Mouse (Mus musculus) intestine, postnatal 0 days (tissue): ENCODE data around the gene Ephb4. TPM values are rescaled to one million over a fixed set of nuclear protein-coding genes. Genes with fewer than 3 reads are reported as not detected.

ENCODE experiments used
- ATAC-seq: fragments of 200-750 bp; cut with Nextera tagmentation; 2 replicates; pipeline ENCODE4 v1.8.0; 2017; ENCODE audit warnings: mild to moderate bottlenecking, moderate TSS enrichment, moderate library complexity
- H3K27ac ChIP-seq: fragments of 300-500 bp; sonication (generic); 2 replicates; pipeline ENCODE4 v1.5.1; 2014; ENCODE audit warnings: mild to moderate bottlenecking, low read depth, low read length, moderate library complexity
- H3K27me3 ChIP-seq: fragments of 300-500 bp; sonication (generic); replicated peaks from 2 replicates; pipeline ENCODE4 v1.6.1; 2014; ENCODE audit warnings: low read length, mixed read lengths; ENCODE audit not compliant: control insufficient read depth, insufficient read depth
- H3K36me3 ChIP-seq: fragments of 300-500 bp; sonication (generic); 2 replicates; pipeline ENCODE4 v1.6.1; 2014; ENCODE audit warnings: mild to moderate bottlenecking, moderate library complexity; ENCODE audit not compliant: control insufficient read depth, insufficient read depth
- H3K4me1 ChIP-seq: fragments of 300-500 bp; sonication (generic); replicated peaks from 2 replicates; pipeline ENCODE4 v1.6.1; 2014; ENCODE audit warnings: antibody characterized with exemption, low read length, mixed read lengths; ENCODE audit not compliant: control insufficient read depth, insufficient read depth
- H3K4me2 ChIP-seq: fragments of 300-500 bp; sonication (generic); replicated peaks from 2 replicates; pipeline ENCODE4 v1.6.1; 2014; ENCODE audit warnings: low read depth, mild to moderate bottlenecking, moderate library complexity
- H3K4me3 ChIP-seq: fragments of 300-500 bp; sonication (generic); 2 replicates; pipeline ENCODE4 v1.5.1; 2014; ENCODE audit warnings: low read depth, low read length
- H3K9ac ChIP-seq: fragments of 300-500 bp; sonication (generic); 2 replicates; pipeline ENCODE4 v1.6.1; 2014; ENCODE audit warnings: mild to moderate bottlenecking, low read depth, low read length
- H3K9me3 ChIP-seq: fragments of 300-500 bp; sonication (generic); 2 replicates; pipeline ENCODE4 v1.6.1; 2016; ENCODE audit warnings: mixed run types; ENCODE audit not compliant: control insufficient read depth
- CTCF ChIP-seq: sonication (generic); IDR thresholded peaks from 2 replicates; pipeline ENCODE4 v1.5.1; 2016; ENCODE audit warnings: low read depth, mild to moderate bottlenecking, control low read depth, antibody characterized with exemption, moderate library complexity
- WGBS: fragments of 180-500 bp; shearing (Covaris S2); extraction: QIAGEN DNeasy Blood & Tissue Kit; methylation state at CpG from one replicate; pipeline ENCODE4 v1.1.7; 2014; 5-methylcytosine and 5-hydroxymethylcytosine counted together
- polyA plus RNA-seq: library from polyadenylated mRNA; unstranded; fragments of >200 nt; fragmentation: Nextera tagmentation; extraction: Ambion mirVana; gene quantifications from 2 replicates; pipeline ENCODE4 v1.2.1, GENCODE M21; 2015

Gene Ephb4
- polyA plus RNA-seq, 1 experiment from 2014 or later = 12.6 TPM

- no peaks in the 10 kb centered on the region for H3K9me3 ChIP-seq
- no peak for TF ChIP-seq CTCF
Observed at GRCm38 (mm10) chr5:137383441-137383840, 33.5 kb downstream of the Ephb4 start.

GRCm38 (mm10) chr5:137386712-137387111, 36.8 kb downstream of the Ephb4 start:
- no peaks in the 10 kb centered on the region for H3K36me3 ChIP-seq
- no peaks in the 10 kb centered on the region for H3K4me1 ChIP-seq
- no peak overlapping the region for H3K27ac ChIP-seq
- H3K9ac ChIP-seq = no peak overlapping the region
- no peak for TF ChIP-seq CTCF
- no peak overlapping the region for H3K4me2 ChIP-seq
- 81% methylated on average over 7 of the region's 7 CpGs for WGBS
- H3K9me3 ChIP-seq = no peaks in the 10 kb centered on the region
- H3K27me3 ChIP-seq = no peaks in the 10 kb centered on the region
- no peak for ATAC-seq
- no peak overlapping the region for H3K4me3 ChIP-seq

More at GRCm38 (mm10) chr5:137383441-137383840, 33.5 kb downstream of the Ephb4 start:
- 88% methylated on average over 7 of the region's 7 CpGs for WGBS
- Histone ChIP-seq H3K27me3 (no peaks in the 10 kb centered on the region), H3K4me3 (no peak overlapping the region), H3K4me2 (no peak overlapping the region), H3K4me1 (no peaks in the 10 kb centered on the region), H3K9ac (no peak overlapping the region), H3K27ac (no peak overlapping the region), H3K36me3 (no peaks in the 10 kb centered on the region)
- ATAC-seq = no peak

DNA sequence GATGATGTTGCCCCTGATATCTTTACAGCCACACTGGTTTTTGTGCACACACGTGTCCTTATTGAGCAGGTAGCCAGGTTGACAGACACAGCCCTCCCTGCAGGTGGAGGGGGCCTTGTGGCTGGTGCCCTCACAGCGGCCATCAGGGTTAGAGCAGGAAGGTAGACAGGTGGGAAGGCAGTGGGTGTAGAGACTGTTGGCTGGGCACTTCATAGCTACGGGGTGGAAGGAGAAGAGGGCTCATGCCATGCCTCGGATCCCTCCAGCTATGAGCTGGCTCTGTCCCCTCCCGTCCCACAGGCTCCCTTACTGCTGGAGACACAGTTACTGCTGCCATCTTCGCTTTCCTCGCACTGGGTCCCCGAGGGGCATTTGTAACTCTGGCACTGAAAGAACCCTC, 41.7 kb downstream of the Ephb4 start:
- no peak overlapping the region for H3K27ac ChIP-seq
- no peak overlapping the region for H3K4me3 ChIP-seq
- no peak for TF ChIP-seq CTCF
- WGBS = 81% methylated on average over 8 of the region's 8 CpGs
- no peak for ATAC-seq
- H3K9me3 ChIP-seq = no peaks in the 10 kb centered on the region
- no peak overlapping the region for H3K9ac ChIP-seq
- H3K27me3 ChIP-seq = no peaks in the 10 kb centered on the region
- no peaks in the 10 kb centered on the region for H3K4me1 ChIP-seq
- H3K4me2 ChIP-seq = no peak overlapping the region
- H3K36me3 ChIP-seq = no peaks in the 10 kb centered on the region; the same call in 1 of the 2 replicates

DNA sequence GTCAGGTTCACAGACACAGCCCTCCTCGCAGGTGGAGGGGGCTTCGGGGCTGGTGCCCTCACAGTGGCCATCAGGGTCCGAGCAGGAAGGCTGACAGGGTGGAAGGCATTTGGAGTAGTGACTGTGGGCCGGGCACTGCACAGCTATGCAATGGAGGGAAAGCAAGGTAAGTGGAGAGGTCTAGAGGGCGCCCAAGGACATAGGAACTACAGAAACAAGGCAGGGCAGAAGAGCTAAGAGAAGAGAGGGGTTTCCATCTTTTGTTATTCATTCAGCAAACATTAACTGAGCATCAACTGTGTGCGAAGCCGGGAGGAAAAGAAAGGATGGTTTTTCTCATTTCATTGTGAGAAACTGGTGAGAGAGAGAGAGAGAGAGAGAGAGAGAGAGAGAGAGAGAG, 44.5 kb downstream of the Ephb4 start:
- Histone ChIP-seq H3K4me2 (no peak overlapping the region), H3K4me1 (no peaks in the 10 kb centered on the region), H3K27ac (no peak overlapping the region), H3K9ac (no peak overlapping the region), H3K4me3 (no peak overlapping the region), H3K36me3 (no peaks in the 10 kb centered on the region; the same call in 1 of the 2 replicates), H3K27me3 (no peaks in the 10 kb centered on the region), H3K9me3 (no peaks in the 10 kb centered on the region)
- no peak for ATAC-seq
- peak; percentile 24; the same call in 1 of the 2 replicates for TF ChIP-seq CTCF
- 43% methylated on average over 7 of the region's 7 CpGs for WGBS

DNA sequence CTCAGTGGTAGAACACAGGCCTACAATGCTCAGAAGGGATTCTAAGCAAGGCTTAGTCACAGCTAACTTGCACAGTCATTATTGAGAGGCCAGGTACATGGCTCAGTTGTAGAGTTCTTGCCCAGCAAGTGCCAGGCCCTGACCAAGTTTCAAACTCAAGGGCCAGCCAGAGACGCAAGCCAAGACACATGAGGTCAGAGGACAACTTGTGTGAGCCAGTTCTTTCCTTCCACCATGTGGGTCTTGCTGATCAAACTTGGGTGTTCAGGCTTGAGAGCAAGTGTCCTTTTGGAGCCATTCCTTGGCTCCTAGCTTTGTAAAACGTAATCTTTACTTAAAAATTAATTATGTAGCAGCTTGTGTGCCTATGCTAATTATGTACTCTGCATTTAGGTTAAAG, 54.2 kb downstream of the Ephb4 start:
- peaks cover 21% of the 10 kb centered on the region for H3K36me3 ChIP-seq
- no peak for ATAC-seq
- WGBS = 86% methylated on average over 2 of the region's 2 CpGs
- no peaks in the 10 kb centered on the region for H3K4me1 ChIP-seq
- H3K27ac ChIP-seq = no peak overlapping the region
- no peak overlapping the region for H3K4me3 ChIP-seq
- no peak overlapping the region for H3K9ac ChIP-seq
- no peaks in the 10 kb centered on the region for H3K27me3 ChIP-seq
- H3K9me3 ChIP-seq = no peaks in the 10 kb centered on the region
- no peak overlapping the region for H3K4me2 ChIP-seq
- no peak for TF ChIP-seq CTCF

DNA sequence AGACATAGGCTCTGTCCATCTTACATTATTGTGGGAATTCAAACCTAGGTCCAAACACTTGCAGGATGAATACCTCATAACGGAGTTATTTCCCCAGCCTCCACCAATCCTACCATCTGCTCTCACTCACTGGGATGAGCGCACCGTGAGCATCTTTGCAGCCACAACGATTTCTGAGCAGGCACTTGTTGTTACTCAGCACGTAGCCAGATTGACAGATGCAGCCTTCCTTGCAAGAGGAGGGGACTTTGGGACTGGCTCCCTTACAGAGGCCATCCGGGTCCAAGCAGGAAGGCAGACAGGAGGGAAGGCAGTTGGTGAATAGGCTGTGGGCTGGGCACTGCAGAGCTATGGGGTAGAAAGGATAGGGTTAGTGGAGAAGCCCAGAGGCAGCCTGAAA, 59.5 kb downstream of the Ephb4 start:
- WGBS = 73% methylated on average over 6 of the region's 6 CpGs
- H3K27ac ChIP-seq = no peak overlapping the region
- no peak for ATAC-seq
- no peaks in the 10 kb centered on the region for H3K9me3 ChIP-seq
- H3K36me3 ChIP-seq = peaks cover 5% of the 10 kb centered on the region; the same call in 1 of the 2 replicates
- H3K4me1 ChIP-seq = no peaks in the 10 kb centered on the region
- no peak overlapping the region for H3K4me3 ChIP-seq
- H3K9ac ChIP-seq = no peak overlapping the region
- no peaks in the 10 kb centered on the region for H3K27me3 ChIP-seq
- no peak for TF ChIP-seq CTCF
- no peak overlapping the region for H3K4me2 ChIP-seq

DNA sequence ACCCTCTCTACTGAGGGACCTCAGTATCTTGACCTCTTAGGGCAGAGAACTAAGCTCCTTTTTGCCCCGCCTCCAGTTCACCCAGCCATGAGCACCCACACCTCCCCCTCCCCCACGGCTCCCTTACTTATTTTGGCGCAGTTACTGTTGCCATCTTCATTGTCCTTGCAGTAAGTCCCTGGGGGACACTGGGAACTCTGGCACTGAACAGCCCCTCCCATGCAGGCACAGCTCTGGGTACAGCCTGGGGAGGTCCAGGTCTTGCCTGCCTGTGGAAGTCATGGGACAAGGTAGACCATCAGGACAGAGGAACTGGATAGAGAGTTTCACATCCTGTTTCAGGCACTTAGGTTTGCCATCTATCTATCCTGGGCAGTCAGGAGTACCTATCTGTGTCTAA, 60.2 kb downstream of the Ephb4 start:
- Histone ChIP-seq H3K27ac (no peak overlapping the region), H3K4me2 (no peak overlapping the region), H3K4me1 (no peaks in the 10 kb centered on the region), H3K27me3 (no peaks in the 10 kb centered on the region), H3K9ac (no peak overlapping the region), H3K4me3 (no peak overlapping the region), H3K9me3 (no peaks in the 10 kb centered on the region), H3K36me3 (peaks cover 1% of the 10 kb centered on the region; the same call in 1 of the 2 replicates)
- ATAC-seq = no peak
- no peak for TF ChIP-seq CTCF
- 86% methylated on average over 3 of the region's 3 CpGs for WGBS
